Mouse (Mus musculus) effector memory CD4-positive, alpha-beta T cell, adult 7 months (primary cell): ENCODE measurements around the gene Smok3b. TPM values are rescaled to one million over a fixed set of nuclear protein-coding genes. Genes with fewer than 3 reads are reported as not detected.

ENCODE experiments used
- polyA plus RNA-seq: library from polyadenylated mRNA; unstranded; fragments of 100-300 nt; shearing (Covaris generic); gene quantifications from one replicate; pipeline ENCODE4 v1.2.1, GENCODE M21; 2017

The Smok3b gene
- polyA plus RNA-seq: 0.73 TPM

GRCm38 (mm10) chr5:138020961-138021479 is at the start of gene Smok3b, which contains the start of gene Smok3a:
Gene Smok3b, plus strand, starts transcription at chr5:138021429.
Gene Smok3a, plus strand, starts transcription at chr5:138021261.

GRCm38 (mm10) chr5:137981300-137981699 is 39.9 kb upstream of the Smok3b start, which contains the start of gene Azgp1:
Gene Azgp1, plus strand, starts transcription at chr5:137981520.

GRCm38 (mm10) chr5:138052894-138053293 is 31.7 kb downstream of the Smok3b start, which contains the start of gene Smok3c:
Gene Smok3c, plus strand, starts transcription at chr5:138053194.

GRCm38 (mm10) chr5:138084996-138085395 is 63.8 kb downstream of the Smok3b start, which contains the start of gene Zkscan1:
Gene Zkscan1, plus strand, starts transcription at chr5:138085084.

Other genes starting within 250 kb of the Smok3b start
- gene Ppp1r35, start 242.6 kb upstream of the Smok3b start, polyA plus RNA-seq: 48.6 TPM
- gene Mepce, start 233.8 kb upstream of the Smok3b start, polyA plus RNA-seq: 55.5 TPM
- gene Zcwpw1, start 233.6 kb upstream of the Smok3b start, polyA plus RNA-seq: 7.1 TPM
- 0.22 TPM for gene Pilra, start 185.1 kb upstream of the Smok3b start, polyA plus RNA-seq
- 0.37 TPM for gene Pilrb1, start 163.3 kb upstream of the Smok3b start, polyA plus RNA-seq
- 1.0 TPM for gene Pilrb2, start 149.6 kb upstream of the Smok3b start, polyA plus RNA-seq
- 0.76 TPM for gene Cyp3a13, start 99.8 kb upstream of the Smok3b start, polyA plus RNA-seq
- gene Gjc3, start 58.3 kb upstream of the Smok3b start, polyA plus RNA-seq: not detected
- gene Azgp1, start 39.9 kb upstream of the Smok3b start, polyA plus RNA-seq: not detected
- not detected for gene Smok3a, start 168 bp upstream of the Smok3b start, polyA plus RNA-seq
- 0.84 TPM for gene Smok3c, start 31.8 kb downstream of the Smok3b start, polyA plus RNA-seq
- 14.6 TPM for gene Zkscan1, start 63.7 kb downstream of the Smok3b start, polyA plus RNA-seq
- 28.0 TPM for gene Zscan21, start 95.5 kb downstream of the Smok3b start, polyA plus RNA-seq
- 6.6 TPM for gene Zfp113, start 134.3 kb downstream of the Smok3b start, polyA plus RNA-seq
- gene Cops6, start 139.6 kb downstream of the Smok3b start, polyA plus RNA-seq: 119 TPM
- gene Ap4m1, start 150.6 kb downstream of the Smok3b start, polyA plus RNA-seq: 9.5 TPM
- gene Mcm7, start 151.0 kb downstream of the Smok3b start, polyA plus RNA-seq: 56.4 TPM
- gene Taf6, start 166.0 kb downstream of the Smok3b start, polyA plus RNA-seq: 36.5 TPM
- 12.2 TPM for gene Cnpy4, start 166.1 kb downstream of the Smok3b start, polyA plus RNA-seq
- not detected for gene Mblac1, start 172.9 kb downstream of the Smok3b start, polyA plus RNA-seq
- gene Nxpe5, start 204.5 kb downstream of the Smok3b start, polyA plus RNA-seq: 0.55 TPM
- 35.9 TPM for gene Lamtor4, start 234.1 kb downstream of the Smok3b start, polyA plus RNA-seq
- gene BC037034, start 242.6 kb downstream of the Smok3b start, polyA plus RNA-seq: 19.9 TPM